Mouse (Mus musculus) thymus, adult 2 months (tissue): ENCODE data around the gene Fbrsl1. TPM values are rescaled to one million over a fixed set of nuclear protein-coding genes. Genes with fewer than 3 reads are reported as not detected.

Experiments
- DNase-seq: peaks from one replicate; pipeline ENCODE4 v3.0.0; 2021
- H3K27ac ChIP-seq: fragments of 200-500 bp; 2 replicates; pipeline ENCODE4 v1.5.1; 2012; ENCODE audit warnings: low read length, control low read depth; ENCODE audit not compliant: control insufficient read depth, insufficient read depth
- H3K27me3 ChIP-seq: fragments of 200-500 bp; 2 replicates; pipeline ENCODE4 v1.6.1; 2012; ENCODE audit warnings: mild to moderate bottlenecking, low read length, moderate library complexity, mixed read lengths; ENCODE audit not compliant: control insufficient read depth, insufficient read depth
- H3K36me3 ChIP-seq: fragments of 200-500 bp; 2 replicates; pipeline ENCODE4 v1.6.1; 2012; ENCODE audit warnings: mild to moderate bottlenecking, low read length, moderate library complexity; ENCODE audit not compliant: control insufficient read depth, insufficient read depth
- H3K4me1 ChIP-seq: fragments of 200-500 bp; replicated peaks from 2 replicates; pipeline ENCODE4 v1.6.1; 2012; ENCODE audit warnings: low read length; ENCODE audit not compliant: control insufficient read depth, insufficient read depth
- H3K4me3 ChIP-seq: fragments of 200-500 bp; 2 replicates; pipeline ENCODE4 v1.5.1; 2012; ENCODE audit warnings: mild to moderate bottlenecking, low read length, control low read depth, moderate library complexity; ENCODE audit not compliant: control insufficient read depth, insufficient read depth
- CTCF ChIP-seq: fragments of 200-500 bp; IDR thresholded peaks from 2 replicates; pipeline ENCODE4 v1.5.1; 2012; ENCODE audit warnings: mild to moderate bottlenecking, control low read depth, low read length, moderate library complexity, borderline replicate concordance; ENCODE audit not compliant: control insufficient read depth, poor library complexity, insufficient read depth; ENCODE audit errors: extremely low read depth
- POLR2A ChIP-seq: fragments of 200-500 bp; IDR thresholded peaks from 2 replicates; pipeline ENCODE4 v1.6.1; 2012; ENCODE audit warnings: mild to moderate bottlenecking, low read length, control low read depth, moderate library complexity; ENCODE audit not compliant: control insufficient read depth, poor library complexity, insufficient read depth; ENCODE audit errors: extremely low read depth
- WGBS: fragments of 180-500 bp; shearing (Covaris S2); methylation state at CpG from one replicate; pipeline ENCODE4 v1.1.7; 2018; 5-methylcytosine and 5-hydroxymethylcytosine counted together
- polyA plus RNA-seq: library from polyadenylated mRNA; depleted of rRNA; stranded (reverse); fragments of >200 nt; gene quantifications from 2 replicates; pipeline ENCODE4 v1.2.3, GENCODE M21; 2012

Fbrsl1 gene
- polyA plus RNA-seq, 1 experiment, result 129 TPM

DNA sequence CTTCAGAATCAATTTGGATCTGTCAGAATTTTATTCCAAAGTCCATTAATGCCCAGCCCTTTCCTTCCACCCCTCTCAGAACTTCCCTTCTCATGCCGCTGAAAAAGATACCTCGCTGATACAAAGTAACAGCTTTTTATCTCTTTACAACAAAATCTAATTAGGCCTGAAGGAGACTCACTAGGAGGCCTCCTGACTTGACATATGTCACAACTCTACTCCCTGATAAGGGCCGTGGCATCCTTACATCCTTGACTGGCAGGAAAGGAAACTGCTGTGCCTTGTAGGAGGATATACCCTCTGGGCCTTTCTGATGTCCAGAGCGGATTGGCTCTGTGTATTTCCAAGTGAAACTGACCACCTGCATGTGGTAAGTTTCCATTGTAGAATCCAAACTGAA is 41.3 kb upstream of the Fbrsl1 start:
- Histone ChIP-seq H3K27ac (no peak overlapping the region), H3K4me1 (no peaks in the 10 kb centered on the region), H3K36me3 (no peaks in the 10 kb centered on the region), H3K27me3 (no peaks in the 10 kb centered on the region), H3K4me3 (no peak overlapping the region)
- TF ChIP-seq POLR2A (no peak), CTCF (no peak)
- no peak for DNase-seq
- 83% methylated on average over 4 of the region's 4 CpGs for WGBS

DNA sequence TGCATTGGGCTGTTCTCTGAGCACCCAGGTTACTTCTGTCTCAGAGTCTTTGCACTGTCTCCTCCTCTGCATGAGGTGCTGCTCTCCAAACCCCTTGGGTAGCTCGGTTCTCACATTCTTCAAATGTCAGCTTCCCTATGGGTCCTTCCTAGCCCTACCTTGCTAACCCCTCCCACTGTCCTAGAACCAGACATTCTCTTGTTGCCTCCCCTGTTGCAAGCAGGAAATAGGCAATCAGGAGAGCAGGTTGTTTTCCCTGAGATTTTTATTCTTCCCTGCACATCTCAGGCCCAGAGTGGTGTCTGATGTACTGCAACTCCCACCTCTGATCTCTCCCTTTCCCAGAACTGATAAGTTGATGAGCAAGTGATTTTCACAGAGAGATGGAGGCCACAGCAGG is 39.6 kb upstream of the Fbrsl1 start:
- H3K4me1 ChIP-seq, result no peaks in the 10 kb centered on the region
- 76% methylated on average over 1 of the region's 1 CpGs for whole genome bisulfite sequencing

GRCm38 (mm10) chr5:110486674-110487334 is 38.5 kb upstream of the Fbrsl1 start:
- 83% methylated on average over 5 of the region's 5 CpGs for WGBS
- TF ChIP-seq CTCF, result no peak
- TF ChIP-seq POLR2A, result no peak
- H3K27ac ChIP-seq, result no peak overlapping the region
- DNase-seq, result no peak
- H3K4me3 ChIP-seq, result no peak overlapping the region
- no peaks in the 10 kb centered on the region for H3K4me1 ChIP-seq
- no peaks in the 10 kb centered on the region for H3K27me3 ChIP-seq
- no peaks in the 10 kb centered on the region for H3K36me3 ChIP-seq

More for the DNA sequence above, 39.6 kb upstream of the Fbrsl1 start:
- DNase-seq, result no peak
- Histone ChIP-seq H3K27ac (no peak overlapping the region), H3K4me3 (no peak overlapping the region), H3K27me3 (no peaks in the 10 kb centered on the region), H3K36me3 (no peaks in the 10 kb centered on the region)
- TF ChIP-seq CTCF (no peak), POLR2A (no peak)

GRCm38 (mm10) chr5:110484711-110485110 is 36.4 kb upstream of the Fbrsl1 start:
- Histone ChIP-seq H3K27me3 (peaks cover 3% of the 10 kb centered on the region; the same call in 1 of the 2 replicates), H3K4me1 (no peaks in the 10 kb centered on the region), H3K36me3 (no peaks in the 10 kb centered on the region), H3K4me3 (no peak overlapping the region), H3K27ac (no peak overlapping the region)
- TF ChIP-seq POLR2A (no peak), CTCF (no peak)
- WGBS, result 38% methylated on average over 3 of the region's 3 CpGs
- DNase-seq, result no peak

GRCm38 (mm10) chr5:110479228-110479627 is 30.9 kb upstream of the Fbrsl1 start:
- Histone ChIP-seq H3K4me3 (no peak overlapping the region), H3K27ac (no peak overlapping the region), H3K4me1 (no peaks in the 10 kb centered on the region), H3K27me3 (peaks cover 3% of the 10 kb centered on the region; the same call in 1 of the 2 replicates), H3K36me3 (no peaks in the 10 kb centered on the region)
- DNase-seq, result no peak
- TF ChIP-seq CTCF (no peak), POLR2A (no peak)
- 15% methylated on average over 8 of the region's 8 CpGs for WGBS

DNA sequence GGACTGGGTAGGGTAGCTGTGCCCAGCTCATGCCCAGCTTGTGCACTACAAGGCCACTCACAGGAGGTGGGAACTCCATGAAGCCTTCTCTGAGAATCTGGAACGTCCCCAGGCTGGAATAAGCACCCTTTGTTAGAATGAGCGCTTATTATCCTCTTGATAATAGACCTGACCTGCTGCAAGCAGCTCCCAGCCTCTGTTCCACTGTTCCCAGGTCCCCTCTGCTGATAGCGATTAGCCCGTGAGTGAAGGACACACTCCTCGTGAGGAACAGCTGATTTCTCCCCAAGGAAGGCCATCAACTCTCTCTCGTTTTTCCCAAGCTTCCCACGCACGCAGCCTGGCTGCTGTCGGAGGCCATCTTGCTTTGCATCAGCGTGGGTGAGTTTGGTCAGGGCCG is 25.9 kb upstream of the Fbrsl1 start:
- H3K4me1 ChIP-seq, result no peaks in the 10 kb centered on the region
- H3K27me3 ChIP-seq, result no peaks in the 10 kb centered on the region
- no peaks in the 10 kb centered on the region for H3K36me3 ChIP-seq
- no peak for TF ChIP-seq CTCF
- no peak for TF ChIP-seq POLR2A
- no peak overlapping the region for H3K27ac ChIP-seq
- WGBS, result 90% methylated on average over 11 of the region's 11 CpGs
- DNase-seq, result no peak
- H3K4me3 ChIP-seq, result no peak overlapping the region
